Mouse (Mus musculus) megakaryocyte progenitor cell, adult 5-6 weeks (primary cell): ENCODE data around the gene Hpgds. TPM values are rescaled to one million over a fixed set of nuclear protein-coding genes. Genes with fewer than 3 reads are reported as not detected.

Source experiments
- ATAC-seq: replicated peaks from 2 replicates; pipeline ENCODE4 v1.8.0; 2016; ENCODE audit warnings: mild to moderate bottlenecking, moderate TSS enrichment, inconsistent platforms; ENCODE audit not compliant: poor library complexity
- total RNA-seq, 2 experiments: library from RNA; stranded (forward) in 1 of 2; stranded (reverse) in 1 of 2; fragments of 157-497, 149-512 nt in 1 of 2; fragments of 200-1000 nt in 1 of 2; gene quantifications; 2 replicates each; pipeline versions ENCODE4 v1.2.3 to v1.2.4; 2015 to 2017

The Hpgds gene
- total RNA-seq (2015), result 0.30 and 1.3 TPM in 2 replicates
- 0.37 and 0.84 TPM in 2 replicates for total RNA-seq (2017)

- peak; percentile 78 for ATAC-seq
Measured at GRCm38 (mm10) chr6:65144621-65145205, at the start of gene Hpgds. Hpgds (minus strand) TSS chr6:65144908.

- ATAC-seq, result peak; percentile 56
Measured at GRCm38 (mm10) chr6:65164977-65165376, 20.3 kb upstream of the Hpgds start.

GRCm38 (mm10) chr6:65164137-65164536 lies 19.4 kb upstream of the Hpgds start:
- ATAC-seq, result peak; percentile 65

GRCm38 (mm10) chr6:65159381-65159942 lies 14.8 kb upstream of the Hpgds start:
- ATAC-seq, result no peak

- no peak for ATAC-seq
Measured at GRCm38 (mm10) chr6:65157042-65157441, 12.3 kb upstream of the Hpgds start.

- no peak for ATAC-seq
Measured at GRCm38 (mm10) chr6:65153570-65153969, 8.9 kb upstream of the Hpgds start.

GRCm38 (mm10) chr6:65150703-65151102 lies 6.0 kb upstream of the Hpgds start:
- ATAC-seq, result peak; percentile 50

- ATAC-seq, result peak; percentile 54
Measured at GRCm38 (mm10) chr6:65146363-65146762, 1.7 kb upstream of the Hpgds start.

GRCm38 (mm10) chr6:65142316-65142715 lies 2.4 kb downstream of the Hpgds start:
- no peak for ATAC-seq

- ATAC-seq, result peak; percentile 12; the same call in 1 of the 2 replicates
Measured at GRCm38 (mm10) chr6:65140750-65141243, 3.9 kb downstream of the Hpgds start.

GRCm38 (mm10) chr6:65140082-65140749 lies 4.5 kb downstream of the Hpgds start:
- ATAC-seq, result no peak

- ATAC-seq, result no peak
Measured at GRCm38 (mm10) chr6:65138243-65138642, 6.5 kb downstream of the Hpgds start.

GRCm38 (mm10) chr6:65137802-65138201 lies 6.9 kb downstream of the Hpgds start:
- peak; percentile 48; the same call in 1 of the 2 replicates for ATAC-seq

- ATAC-seq, result no peak
Measured at GRCm38 (mm10) chr6:65132376-65132775, 12.3 kb downstream of the Hpgds start.

GRCm38 (mm10) chr6:65126074-65126726 lies 18.5 kb downstream of the Hpgds start:
- ATAC-seq, result peak; percentile 88

- no peak for ATAC-seq
Measured at GRCm38 (mm10) chr6:65117540-65117939, 27.2 kb downstream of the Hpgds start.

- ATAC-seq, result peak; percentile 98
Measured at GRCm38 (mm10) chr6:65114902-65115301, 29.8 kb downstream of the Hpgds start.

GRCm38 (mm10) chr6:65079139-65079538 lies 65.6 kb downstream of the Hpgds start:
- ATAC-seq, result peak; percentile 82

GRCm38 (mm10) chr6:65075201-65075600 lies 69.5 kb downstream of the Hpgds start:
- no peak for ATAC-seq
